Mouse (Mus musculus) embryo, embryonic 10.5 days (tissue): Measurements from ENCODE around the gene Gm20388.

ENCODE experiments used
- DNase-seq: peaks from one replicate; pipeline ENCODE4 v3.0.0-alpha.2; 2015; ENCODE audit warnings: low spot score

Gm20388 gene

DNA sequence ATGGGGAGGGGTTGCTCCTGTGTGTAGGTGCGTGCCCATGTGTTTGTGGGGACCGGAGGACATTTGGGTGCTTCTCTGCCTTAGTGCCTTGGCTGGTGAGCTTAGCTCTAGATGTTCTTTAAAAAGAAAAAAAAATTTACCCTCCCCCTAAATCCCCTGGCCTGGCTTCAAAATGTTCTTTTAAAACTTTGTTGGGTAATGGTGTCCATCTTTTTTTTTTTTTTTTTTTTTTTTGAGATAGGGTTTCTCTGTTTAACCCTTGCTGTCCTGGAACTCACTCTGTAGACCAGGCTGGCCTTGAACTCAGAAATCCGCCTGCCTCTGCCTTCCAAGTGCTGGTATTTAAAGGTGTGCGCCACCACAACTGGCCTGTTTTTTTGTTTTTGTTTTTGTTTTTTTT is 4.7 kb downstream of the Gm20388 start:
- DNase-seq: no peak

- no peak for DNase-seq
Measured at GRCm38 (mm10) chr8:119916237-119916892, 5.7 kb downstream of the Gm20388 start.

DNA sequence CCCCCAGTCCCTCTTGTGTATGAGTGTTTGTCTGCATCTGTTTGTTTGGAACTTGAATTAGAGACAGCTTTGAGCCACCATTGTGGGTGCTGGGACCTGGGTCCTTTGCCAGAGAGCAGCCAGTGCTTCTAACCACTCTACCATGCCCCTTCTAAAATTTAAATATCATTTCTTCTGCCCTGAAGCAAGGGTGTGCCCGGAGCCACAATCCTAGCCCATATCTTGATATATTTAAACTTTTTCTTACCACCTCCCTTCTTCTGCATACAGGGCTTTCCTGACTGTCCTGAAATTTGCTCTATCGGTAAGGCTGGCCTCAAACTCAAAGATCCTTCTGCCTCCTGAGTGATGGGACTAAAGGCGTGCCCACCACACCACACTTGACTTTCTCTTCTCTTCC is 6.8 kb downstream of the Gm20388 start:
- no peak for DNase-seq

DNA sequence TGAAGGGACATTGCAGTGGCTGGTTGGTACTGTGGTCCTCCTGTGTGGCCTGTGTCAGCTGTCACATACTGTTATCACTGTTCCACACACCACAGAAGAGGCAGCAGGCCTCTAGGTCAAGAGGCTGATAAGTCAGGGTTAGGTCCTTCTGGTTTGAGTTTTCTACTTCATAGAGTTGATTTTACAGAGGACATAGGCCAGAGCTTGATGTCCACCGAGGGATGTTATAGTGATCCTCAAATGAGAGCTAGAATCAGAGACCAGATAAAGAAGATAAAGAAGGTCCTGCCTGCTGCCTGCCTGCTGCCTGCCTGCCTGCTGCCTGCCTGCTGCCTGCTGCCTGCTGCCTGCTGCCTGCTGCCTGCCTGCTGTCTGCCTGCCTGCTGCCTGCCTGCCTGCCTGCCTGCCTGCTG is 7.5 kb downstream of the Gm20388 start:
- no peak for DNase-seq

GRCm38 (mm10) chr8:119923259-119923658 is 12.6 kb downstream of the Gm20388 start:
- DNase-seq: no peak

GRCm38 (mm10) chr8:119925428-119925827 is 14.8 kb downstream of the Gm20388 start:
- DNase-seq: no peak

DNA sequence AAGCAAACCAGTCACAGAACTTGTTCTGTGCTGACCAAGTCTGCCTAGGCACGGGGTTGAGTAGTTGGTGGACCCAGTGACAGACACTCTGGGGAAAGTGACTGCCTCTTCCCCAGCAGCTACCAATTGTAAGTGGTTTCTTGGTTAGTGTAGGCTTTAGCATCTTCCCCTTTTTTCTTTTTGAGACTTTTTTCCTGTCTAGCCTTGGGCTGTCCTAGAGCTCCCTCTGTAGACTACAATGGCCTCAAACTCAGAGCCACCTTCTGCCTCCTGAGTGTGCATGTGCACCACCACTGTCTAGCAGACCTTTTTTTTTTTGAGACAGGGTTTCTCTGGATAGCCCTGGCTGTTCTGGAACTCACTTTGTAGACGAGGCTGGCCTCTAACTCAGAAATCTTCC is 15.8 kb downstream of the Gm20388 start:
- DNase-seq: no peak

- DNase-seq: peak; percentile 70
Measured at GRCm38 (mm10) chr8:119927422-119928092, 16.9 kb downstream of the Gm20388 start.

DNA sequence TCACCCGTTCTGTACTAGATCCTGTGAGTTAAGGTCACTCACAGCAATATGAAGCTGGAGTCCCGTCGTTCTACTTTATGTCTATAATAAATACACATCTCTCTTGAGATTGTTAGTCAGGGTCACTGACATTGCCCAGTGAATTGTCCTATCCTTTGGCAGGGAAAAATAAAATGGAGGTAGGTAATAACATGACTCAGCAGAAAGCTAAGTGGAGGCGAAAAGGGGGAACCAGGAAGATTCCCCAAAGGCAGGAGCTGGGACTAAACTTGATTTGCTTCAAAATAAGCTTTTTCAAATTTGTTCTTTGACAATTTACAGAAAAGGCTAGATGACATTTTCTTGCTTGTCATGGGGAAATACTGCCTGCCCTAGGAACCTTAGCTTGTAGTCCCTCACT is 20.7 kb downstream of the Gm20388 start:
- DNase-seq: no peak

DNA sequence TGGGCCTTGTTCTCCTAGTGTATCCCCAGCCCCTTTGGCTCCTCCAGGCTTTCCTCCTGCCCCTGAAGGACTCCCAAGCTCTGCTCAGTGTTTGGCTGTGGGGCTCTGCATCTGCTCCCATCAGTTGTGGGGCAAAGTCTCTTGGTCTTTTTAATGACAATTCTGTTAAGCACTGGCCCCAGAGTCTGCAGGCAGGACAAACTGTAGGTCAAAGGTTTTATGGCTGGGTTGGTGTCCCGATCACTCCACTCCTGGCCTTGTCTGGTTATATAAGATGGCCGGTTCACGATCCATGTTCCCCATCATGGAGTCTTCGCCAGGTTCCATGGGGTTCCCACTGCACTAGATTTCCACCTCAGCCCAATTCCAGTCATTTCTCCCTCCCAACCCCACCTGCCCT is 23.0 kb downstream of the Gm20388 start:
- DNase-seq: no peak

- no peak for DNase-seq
Measured at GRCm38 (mm10) chr8:119935541-119935940, 24.9 kb downstream of the Gm20388 start.

GRCm38 (mm10) chr8:119938481-119938880 is 27.8 kb downstream of the Gm20388 start:
- DNase-seq: no peak

DNA sequence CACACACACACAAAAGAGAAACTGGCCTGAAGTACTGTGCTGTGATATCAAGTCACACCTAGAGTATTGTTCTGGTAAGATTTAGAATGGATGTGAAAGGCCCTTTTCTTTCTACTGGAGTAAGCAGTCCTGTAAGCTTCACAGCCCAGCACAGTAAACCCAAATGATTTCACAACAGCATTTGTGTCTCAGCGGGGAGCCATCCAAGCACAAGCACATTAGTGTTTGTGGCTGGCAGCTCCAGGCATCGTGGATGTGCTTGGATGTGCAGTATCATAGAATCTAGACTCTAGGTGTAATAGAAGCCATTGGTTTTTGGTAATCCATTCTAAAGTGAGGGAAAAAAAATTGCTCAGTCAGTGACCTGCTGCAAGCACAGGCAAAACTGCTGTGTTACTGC is 28.7 kb downstream of the Gm20388 start:
- DNase-seq: no peak

DNA sequence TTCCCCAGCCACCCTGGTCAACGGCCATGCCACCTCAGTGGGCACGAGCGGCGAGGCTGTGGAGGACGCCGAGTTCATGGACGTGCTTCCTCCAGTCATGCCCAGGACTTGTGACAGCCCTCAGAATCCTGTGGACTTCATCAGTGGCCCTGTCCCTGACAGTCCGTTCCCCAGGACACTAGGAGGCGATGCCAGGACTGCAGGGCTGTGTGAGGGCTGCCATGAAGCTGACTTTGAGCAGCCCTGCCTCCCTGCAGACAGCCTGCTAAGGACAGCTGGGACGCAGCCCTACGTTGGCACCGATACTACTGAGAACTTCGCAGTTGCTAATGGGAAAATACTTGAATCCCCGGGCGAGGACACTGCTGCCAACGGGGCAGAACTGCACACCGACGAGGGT is 30.8 kb downstream of the Gm20388 start:
- DNase-seq: no peak

DNA sequence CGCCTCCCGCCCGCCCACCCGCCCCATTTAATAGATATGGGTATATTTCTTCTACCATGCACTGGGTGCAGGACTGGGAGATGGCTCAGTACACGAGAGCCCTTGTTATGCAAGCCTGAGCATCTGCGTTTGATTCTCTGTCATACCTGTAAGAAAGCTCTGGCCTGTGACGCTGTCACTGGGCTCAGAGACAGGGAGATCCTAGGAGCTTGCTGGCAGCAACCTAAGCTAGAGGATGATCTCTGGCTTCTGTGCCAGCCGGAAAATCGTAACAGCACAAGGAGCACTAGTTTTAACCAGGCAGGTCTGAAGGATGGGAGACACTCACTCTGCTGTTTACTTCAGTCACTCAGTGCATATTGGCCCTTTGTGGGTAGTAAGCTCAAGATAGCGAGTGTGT is 33.0 kb downstream of the Gm20388 start:
- DNase-seq: no peak

DNA sequence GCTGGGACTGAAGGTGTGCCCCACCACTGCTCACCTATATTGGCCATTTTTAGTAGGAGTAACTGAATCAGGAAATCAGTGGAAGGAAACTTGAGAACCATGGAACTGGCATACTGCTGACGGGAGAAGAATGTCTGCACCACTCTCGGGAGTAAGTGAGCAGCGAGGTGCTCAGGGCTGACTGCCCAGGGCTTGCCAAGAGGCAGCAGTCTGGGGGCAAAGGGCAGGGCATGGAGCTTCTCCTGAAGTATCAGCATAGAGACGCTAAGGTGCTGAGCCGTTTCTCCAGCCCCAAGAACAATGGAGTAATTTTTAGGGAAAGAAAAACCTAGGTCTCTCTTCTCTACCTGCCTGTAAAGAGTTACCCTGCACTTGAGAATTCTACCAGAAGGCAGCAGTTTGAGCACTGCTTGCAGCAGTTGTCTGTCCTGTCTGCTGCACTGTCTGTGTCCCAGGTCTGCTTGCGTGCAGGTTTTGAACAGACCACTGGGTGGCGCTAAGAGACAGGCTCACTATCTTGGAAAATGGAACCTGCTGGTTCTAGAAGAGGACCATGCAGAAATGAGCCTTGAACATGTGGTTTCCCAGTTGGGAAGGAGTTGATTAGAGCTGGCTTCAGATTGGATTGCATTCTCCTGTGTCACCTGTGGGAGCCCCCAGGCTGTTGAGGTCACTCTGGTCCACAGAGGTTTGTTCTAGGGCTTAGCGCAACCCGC is 33.6 kb downstream of the Gm20388 start:
- peak; percentile 83 for DNase-seq

DNA sequence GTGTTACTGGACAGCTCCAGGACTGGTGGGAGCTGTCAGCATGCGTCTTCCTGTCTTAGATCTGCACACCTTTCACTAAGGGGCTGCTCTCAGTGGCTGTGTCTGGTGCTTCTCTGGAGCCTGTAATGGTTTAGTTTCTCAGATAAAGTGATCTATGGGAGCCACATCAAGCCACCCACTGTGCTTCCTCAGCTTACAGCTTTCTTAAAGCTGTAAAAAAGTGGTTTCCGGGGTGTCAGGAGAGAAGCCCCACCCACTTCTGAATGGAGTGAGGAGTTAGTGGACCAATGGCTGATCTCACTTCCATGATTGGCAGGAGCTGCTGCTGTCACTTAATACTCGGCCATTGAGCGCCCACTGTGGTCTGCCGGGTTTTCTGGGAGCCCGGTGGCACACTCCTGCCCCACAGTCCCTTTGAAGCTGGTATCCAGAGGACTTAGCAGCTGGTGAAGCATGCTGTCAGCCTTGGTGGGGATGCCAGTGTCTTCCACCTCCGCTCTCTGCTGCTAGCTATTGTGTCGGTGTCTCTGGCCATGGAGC is 35.8 kb downstream of the Gm20388 start:
- no peak for DNase-seq

GRCm38 (mm10) chr8:119947653-119948052 is 37.0 kb downstream of the Gm20388 start:
- no peak for DNase-seq

- DNase-seq: no peak
Measured at GRCm38 (mm10) chr8:119948340-119948739, 37.7 kb downstream of the Gm20388 start.

DNA sequence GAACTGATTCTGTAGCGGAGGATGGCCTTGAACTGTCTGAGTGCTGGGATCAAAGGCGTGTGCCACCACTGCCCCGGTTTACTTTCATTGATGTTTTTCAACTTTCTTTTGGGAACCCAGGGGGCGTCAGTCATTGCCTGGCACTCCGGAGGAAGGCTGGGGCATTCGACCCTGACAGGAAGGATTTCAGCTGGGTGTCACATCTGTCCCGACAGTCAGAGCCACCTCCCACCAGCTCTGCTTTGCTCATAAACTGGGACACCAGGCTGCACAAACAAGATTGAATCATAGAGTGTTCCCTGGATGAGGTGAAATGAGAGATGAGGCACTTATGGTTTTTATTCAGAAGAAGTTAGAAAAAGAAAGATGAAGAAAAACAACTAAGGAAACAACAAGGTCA is 41.6 kb downstream of the Gm20388 start:
- DNase-seq: no peak

DNA sequence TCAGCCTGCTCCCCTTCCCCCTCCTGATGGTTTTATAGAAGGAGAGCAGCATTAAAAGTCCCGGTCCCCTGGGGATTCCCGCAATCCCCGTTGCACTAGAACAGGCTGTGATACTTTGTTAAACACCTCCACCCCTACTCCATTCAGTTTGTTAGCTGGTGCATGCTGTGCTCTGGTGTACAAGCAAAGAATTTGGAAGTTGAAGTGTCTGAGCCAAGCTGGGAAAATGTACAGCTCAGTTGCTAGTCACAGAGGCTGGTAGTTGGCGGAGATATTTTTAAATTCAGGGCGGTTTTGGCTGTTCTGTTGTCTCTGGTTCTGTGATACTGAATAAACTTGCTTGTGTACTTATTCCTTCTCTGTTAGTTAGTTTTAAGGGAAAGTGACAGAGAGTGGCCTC is 42.1 kb downstream of the Gm20388 start:
- DNase-seq: no peak

- no peak for DNase-seq
Measured at GRCm38 (mm10) chr8:119955333-119955732, 44.7 kb downstream of the Gm20388 start.

DNA sequence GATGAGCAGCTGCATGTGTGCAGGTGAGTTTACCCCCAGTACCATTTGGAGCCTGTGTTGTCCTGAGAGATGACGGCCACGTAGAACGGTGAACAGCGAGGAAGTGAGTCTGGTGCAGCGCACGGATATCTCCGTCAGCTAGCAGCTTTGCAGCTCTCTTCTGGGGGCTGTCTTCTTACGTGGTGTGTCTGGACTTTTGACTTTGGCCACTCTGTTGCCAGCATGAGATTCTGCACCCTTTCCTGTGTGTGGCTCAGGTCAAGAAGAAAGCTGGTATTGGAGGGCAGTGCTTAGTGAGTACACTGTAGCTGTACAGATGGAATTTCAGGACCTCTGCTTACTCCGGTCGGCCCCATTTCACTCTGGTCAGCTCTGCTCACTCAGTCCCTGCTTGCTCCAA is 47.4 kb downstream of the Gm20388 start:
- DNase-seq: no peak
